ENCODE assay signal across 8 mouse cellular contexts in the genomic region with DNA sequence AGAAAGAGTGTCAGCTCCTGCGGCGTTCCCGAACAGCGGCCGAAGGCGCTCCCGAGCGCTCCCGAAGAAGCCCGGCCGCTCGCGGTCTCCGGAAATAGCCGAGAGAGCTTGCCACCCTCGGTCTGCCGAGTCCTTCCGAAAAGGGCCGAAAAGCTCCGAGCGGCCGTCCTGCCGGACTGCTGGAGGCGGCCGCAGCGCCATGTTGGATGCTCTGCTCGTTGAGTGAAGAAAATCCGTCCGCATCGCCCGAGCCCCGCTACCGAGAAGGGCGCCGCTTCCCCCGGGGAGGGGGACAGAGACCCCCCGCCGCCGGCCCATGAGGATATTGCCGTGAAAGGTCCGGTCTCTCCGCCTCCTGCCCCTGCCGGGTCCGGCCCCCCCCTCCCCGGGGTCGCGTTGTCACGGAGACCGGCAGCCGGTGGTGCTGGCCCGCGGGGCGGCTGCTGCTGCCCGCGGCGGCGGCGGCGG. TPM values are rescaled to one million over a fixed set of nuclear protein-coding genes. Genes with fewer than 3 reads are reported as not detected.
DNase-seq lines count a peak whose midpoint lies in the region; ATAC-seq lines count a peak whose summit lies in the region.

No protein-coding gene starts in this region.

- H3K27ac ChIP-seq in brown adipose tissue, adult 24 weeks (replicated peaks; ENCODE audit: low read depth, low read length) = peak overlapping the region; percentile 65
- H3K27ac ChIP-seq in heart, embryonic 14.5 days (replicated peaks in 1 of 2; ENCODE audit: control insufficient read depth in 1 of 2, insufficient read depth in 1 of 2, low read depth in 2 of 2, low read length in 2 of 2) = peak overlapping the region; percentile 84 to 88
- H3K27ac ChIP-seq in liver, embryonic 13.5 days = peak overlapping the region; percentile 84
- H3K27ac ChIP-seq in stomach, embryonic 16.5 days (ENCODE audit: low read length) = peak overlapping the region; percentile 87

- no peaks in the 10 kb centered on the region for H3K9me3 ChIP-seq in heart, embryonic 14.5 days (ENCODE audit: control insufficient read depth, low read length)
- H3K9me3 ChIP-seq in liver, embryonic 13.5 days (replicated peaks) = no peaks in the 10 kb centered on the region
- 0 out of 2 replicates have a peak, but pooled peaks cover 3% of the 10 kb centered on the region for H3K9me3 ChIP-seq in stomach, embryonic 16.5 days (replicated peaks; ENCODE audit: control insufficient read depth, low read length)

- peaks cover 12% of the 10 kb centered on the region for H3K36me3 ChIP-seq in heart, embryonic 14.5 days (ENCODE audit: control insufficient read depth, insufficient read depth, low read length)
- H3K36me3 ChIP-seq in liver, embryonic 13.5 days = peaks cover 11% of the 10 kb centered on the region
- peaks cover 11% of the 10 kb centered on the region; the same call in 1 of the 2 replicates for H3K36me3 ChIP-seq in stomach, embryonic 16.5 days (ENCODE audit: control insufficient read depth, insufficient read depth, low read length)

- peak overlapping the region; percentile 99 for H3K9ac ChIP-seq in heart, embryonic 14.5 days (ENCODE audit: low read length)
- peak overlapping the region; percentile 93 for H3K9ac ChIP-seq in liver, embryonic 13.5 days
- peak overlapping the region; percentile 94 for H3K9ac ChIP-seq in stomach, embryonic 16.5 days (ENCODE audit: low read length)

- WGBS in heart, embryonic 14.5 days = under 1% methylated on average over 58 of the region's 59 CpGs
- WGBS in liver, embryonic 13.5 days (ENCODE audit: insufficient replicate concordance) = under 1% methylated on average over 58 of the region's 59 CpGs
- WGBS in stomach, embryonic 16.5 days = under 1% methylated on average over 58 of the region's 59 CpGs

- H3K4me1 ChIP-seq in brown adipose tissue, adult 24 weeks (ENCODE audit: control insufficient read depth, insufficient read depth, insufficient read length, low read length) = no peaks in the 10 kb centered on the region
- H3K4me1 ChIP-seq in heart, embryonic 14.5 days (ENCODE audit: control insufficient read depth in 2 of 2, insufficient read depth in 2 of 2, low read length in 2 of 2) = peaks cover 16 to 23% of the 10 kb centered on the region in 2 experiments
- H3K4me1 ChIP-seq in liver, embryonic 13.5 days (replicated peaks) = peaks cover 41% of the 10 kb centered on the region
- peaks cover 22% of the 10 kb centered on the region for H3K4me1 ChIP-seq in stomach, embryonic 16.5 days (ENCODE audit: control insufficient read depth, insufficient read depth, low read length)

- peak overlapping the region; percentile 85 for H3K4me2 ChIP-seq in heart, embryonic 14.5 days (ENCODE audit: low read length)
- peak overlapping the region; percentile 91 for H3K4me2 ChIP-seq in liver, embryonic 13.5 days
- peak overlapping the region; percentile 70 for H3K4me2 ChIP-seq in stomach, embryonic 16.5 days (ENCODE audit: low read depth, low read length)

- DNase-seq in CD4-positive helper T cell, adult 2 months (ENCODE audit: low read depth, low spot score) = peak; percentile 95
- peak; percentile 30 for DNase-seq in fat pad, adult 2 months (ENCODE audit: extremely low read depth, low read depth, low spot score)
- peak; percentile 100 for DNase-seq in kidney, postnatal 14 days
- peak; percentile 94 for DNase-seq in liver, embryonic 13.5 days
- peak; percentile 99 for DNase-seq in neural tube, embryonic 10.5 days (ENCODE audit: extremely low spot score, low spot score)

- ATAC-seq in heart, embryonic 14.5 days (ENCODE audit: insufficient number of reproducible peaks, insufficient read depth, low FRiP score, low read depth) = peak; percentile 88
- peak; percentile 92 for ATAC-seq in liver, embryonic 13.5 days (ENCODE audit: low read depth)
- peak; percentile 95 for ATAC-seq in stomach, embryonic 16.5 days (ENCODE audit: insufficient read depth, low FRiP score)

- no peaks in the 10 kb centered on the region for H3K27me3 ChIP-seq in heart, embryonic 14.5 days (ENCODE audit: control insufficient read depth, insufficient read depth, low read length)
- peaks cover 35% of the 10 kb centered on the region for H3K27me3 ChIP-seq in liver, embryonic 13.5 days
- no peaks in the 10 kb centered on the region for H3K27me3 ChIP-seq in stomach, embryonic 16.5 days (ENCODE audit: control insufficient read depth, insufficient read depth, low read length)

- peak overlapping the region; percentile 78 for H3K4me3 ChIP-seq in brown adipose tissue, adult 24 weeks (ENCODE audit: insufficient read depth, low read depth, low read length)
- peak overlapping the region; percentile 87 to 98 for H3K4me3 ChIP-seq in heart, embryonic 14.5 days (ENCODE audit: control insufficient read depth in 1 of 2, insufficient read depth in 1 of 2, low read depth in 1 of 2, low read length in 2 of 2)
- peak overlapping the region; percentile 79 for H3K4me3 ChIP-seq in liver, embryonic 13.5 days (replicated peaks)
- peak overlapping the region; percentile 80 for H3K4me3 ChIP-seq in stomach, embryonic 16.5 days (replicated peaks; ENCODE audit: low read length)

RNA-seq across cellular contexts. Expression of a gene that starts 0.5 kb away (rescaled TPM):
- polyA plus RNA-seq in brown adipose tissue, adult 24 weeks (2012; ENCODE audit: insufficient read depth, insufficient read length, missing spikeins) = 15.1 and 18.6 TPM in 2 replicates
- 24.9 and 25.1 TPM in 2 replicates for polyA plus RNA-seq in heart, embryonic 14.5 days (2014; fragmentation: Nextera tagmentation; extraction: Ambion mirVana)
- polyA plus RNA-seq in liver, embryonic 13.5 days (2015; fragmentation: Nextera tagmentation; extraction: Ambion mirVana) = 7.3 and 7.9 TPM in 2 replicates
- polyA plus RNA-seq in stomach, embryonic 16.5 days (2015; fragmentation: Nextera tagmentation; extraction: Ambion mirVana) = 22.6 and 24.8 TPM in 2 replicates

Comparison
In these comparisons a context has a peak if more than half of its experiments do, and no peak if none do; other contexts are left out.
1. Peak in every context shown above with its lines: DNase-seq, ATAC-seq, H3K4me3 ChIP-seq and H3K27ac ChIP-seq.
2. DNase-seq: peak in every context shown above with its lines; median percentile 100 in kidney, postnatal 14 days; 99 in neural tube, embryonic 10.5 days; 95 in CD4-positive helper T cell, adult 2 months; 94 in liver, embryonic 13.5 days; 30 in fat pad, adult 2 months.